Mouse (Mus musculus): ENCODE data around the gene Sirpb1c.
"Not testable (repeated sequence)": the region's sequence is repeated elsewhere in the genome, so short reads cannot be mapped to it uniquely, and the experiment has no call there.

The Sirpb1c gene

GRCm38 (mm10) chr3:15848280-15848679 lies at the start of gene Sirpb1c:
Gene Sirpb1c (minus strand): TSS chr3:15848528.
- DNase-seq = not testable (repeated sequence)

GRCm38 (mm10) chr3:15886380-15886779 lies 38.1 kb upstream of the Sirpb1c start:
- no peak for DNase-seq

GRCm38 (mm10) chr3:15855773-15856172 lies 7.4 kb upstream of the Sirpb1c start:
- DNase-seq = not testable (repeated sequence)

- no peak for DNase-seq
Measured at GRCm38 (mm10) chr3:15849922-15850321, 1.6 kb upstream of the Sirpb1c start.

- no peak for DNase-seq
Measured at GRCm38 (mm10) chr3:15847332-15848047, 838 bp downstream of the Sirpb1c start.

GRCm38 (mm10) chr3:15773642-15774041 lies 74.7 kb downstream of the Sirpb1c start:
- not testable (repeated sequence) for DNase-seq
